In genomic region chr5:114773211-114773710, GRCm38 (mm10) we compare ENCODE assay signal across 8 mouse cellular contexts. TPM values are rescaled to one million over a fixed set of nuclear protein-coding genes. Genes with fewer than 3 reads are reported as not detected.
DNase-seq lines count a peak whose midpoint lies in the region; ATAC-seq lines count a peak whose summit lies in the region.

No protein-coding gene starts in this region.

- intact Hi-C loops in gastrocnemius, postnatal 14 days (cut with DNase I; ENCODE audit: low total_unique reads) = no loop called here
- intact Hi-C loops in left cerebral cortex, postnatal 10 days (cut with DNase I) = no loop called here

- ATAC-seq in inflammation-experienced regulatory T-cells, adult 6 months = peak; percentile 72
- peak; percentile 68 for ATAC-seq in megakaryocyte-erythroid progenitor cell, adult 5-6 weeks (replicated peaks; ENCODE audit: low FRiP score, low TSS enrichment, poor library complexity, severe bottlenecking)

- DNase-seq in adrenal gland, adult (ENCODE audit: inconsistent age in 2 of 2, low spot score in 1 of 2) = peak; percentile 98
- peak; percentile 98 for DNase-seq in embryo, embryonic 10.5 days (ENCODE audit: low spot score)
- peak; percentile 99 for DNase-seq in gastrocnemius, postnatal 14 days
- DNase-seq in left cerebral cortex, postnatal 10 days (ENCODE audit: extremely low spot score in 1 of 2, low spot score in 2 of 2) = peak; percentile 96 to 99
- DNase-seq in right cerebral cortex, postnatal 25 days = peak; percentile 97
- peak; percentile 97 to 98 for DNase-seq in urinary bladder, postnatal 4 days (ENCODE audit: low spot score in 2 of 2)

RNA-seq across cellular contexts. Expression of gene Ankrd13a, which starts 1.2 kb away (rescaled TPM):
- total RNA-seq in gastrocnemius, postnatal 14 days (2021) = 10 to 100 TPM; 29.9 to 30.1 TPM
- polyA plus RNA-seq in inflammation-experienced regulatory T-cells, adult 6 months (2017; shearing (Covaris generic)) = 10 to 100 TPM; 18.9 to 22.4 (median 21.2) TPM
- total RNA-seq in left cerebral cortex, postnatal 10 days (2021) = 10 to 100 TPM; 34.7 to 36.3 TPM
- 351 and 396 TPM in 2 replicates for total RNA-seq in megakaryocyte-erythroid progenitor cell, adult 5-6 weeks (2014; fragmentation: Nextera tagmentation)
- total RNA-seq in megakaryocyte-erythroid progenitor cell, adult 5-6 weeks (2017) = 330 and 379 TPM in 2 replicates

RNA-seq across cellular contexts. Expression of gene Git2, which starts 2.1 kb away (rescaled TPM):
- total RNA-seq in gastrocnemius, postnatal 14 days (2021) = 10 to 100 TPM; 19.8 to 25.8 TPM
- polyA plus RNA-seq in inflammation-experienced regulatory T-cells, adult 6 months (2017; shearing (Covaris generic)) = 100 to 1,000 TPM; 115 to 202 (median 146) TPM
- 10 to 100 TPM; 46.8 to 47.2 TPM for total RNA-seq in left cerebral cortex, postnatal 10 days (2021)
- 81.5 and 99.6 TPM in 2 replicates for total RNA-seq in megakaryocyte-erythroid progenitor cell, adult 5-6 weeks (2014; fragmentation: Nextera tagmentation)
- total RNA-seq in megakaryocyte-erythroid progenitor cell, adult 5-6 weeks (2017) = 45.2 and 48.5 TPM in 2 replicates

RNA-seq across cellular contexts. Expression of gene 1500011B03Rik, which starts 50.0 kb away (rescaled TPM):
- 10 to 100 TPM in 1 of 2 experiments, 1 to 10 TPM in 1; 9.4 to 10.5 TPM for total RNA-seq in gastrocnemius, postnatal 14 days (2021)
- polyA plus RNA-seq in inflammation-experienced regulatory T-cells, adult 6 months (2017; shearing (Covaris generic)) = 10 to 100 TPM; 41.1 to 61.7 (median 50.2) TPM
- total RNA-seq in left cerebral cortex, postnatal 10 days (2021) = 100 to 1,000 TPM; 165 to 184 TPM
- 55.0 and 65.2 TPM in 2 replicates for total RNA-seq in megakaryocyte-erythroid progenitor cell, adult 5-6 weeks (2014; fragmentation: Nextera tagmentation)
- 49.4 and 53.2 TPM in 2 replicates for total RNA-seq in megakaryocyte-erythroid progenitor cell, adult 5-6 weeks (2017)

Comparison
In these comparisons a context has a peak if more than half of its experiments do, and no peak if none do; other contexts are left out.
1. Peak in every context shown above with its lines: DNase-seq and ATAC-seq.
2. RNA of gene Ankrd13a, which starts 1.2 kb away (total RNA-seq): 330 to 396 TPM in megakaryocyte-erythroid progenitor cell, adult 5-6 weeks; 34.7 to 36.3 TPM in left cerebral cortex, postnatal 10 days and 29.9 to 30.1 TPM in gastrocnemius, postnatal 14 days; every median in the first group is over 4 times any median in the second.
3. RNA of gene 1500011B03Rik, which starts 50.0 kb away (total RNA-seq): 165 to 184 TPM in left cerebral cortex, postnatal 10 days and 49.4 to 65.2 TPM in megakaryocyte-erythroid progenitor cell, adult 5-6 weeks; 9.4 to 10.5 TPM in gastrocnemius, postnatal 14 days; every median in the first group is over 4 times any median in the second.